7 mouse cellular contexts compared by ENCODE assay signal in genomic region chr6:21984990-21985731, GRCm38 (mm10). TPM values are rescaled to one million over a fixed set of nuclear protein-coding genes. Genes with fewer than 3 reads are reported as not detected.
DNase-seq lines count a peak whose midpoint lies in the region; ATAC-seq and TF ChIP-seq lines count a peak whose summit lies in the region.

No protein-coding gene starts in this region.

- peak overlapping the region; percentile 81 for H3K9ac ChIP-seq in embryonic facial prominence, embryonic 13.5 days
- peak overlapping the region; percentile 72 for H3K9ac ChIP-seq in heart, embryonic 14.5 days (ENCODE audit: low read length)
- peak overlapping the region; percentile 56 for H3K9ac ChIP-seq in liver, postnatal 0 days (replicated peaks)
- peak overlapping the region; percentile 63 for H3K9ac ChIP-seq in neural tube, embryonic 13.5 days

- H3K27ac ChIP-seq in embryonic facial prominence, embryonic 13.5 days, result peak overlapping the region; percentile 89
- H3K27ac ChIP-seq in heart, embryonic 14.5 days (replicated peaks in 1 of 2; ENCODE audit: control insufficient read depth in 1 of 2, insufficient read depth in 1 of 2, low read depth in 2 of 2, low read length in 2 of 2), result peak overlapping the region in 1 of 2 experiments; percentile 6; a peak in 2 of 4 replicates
- peak overlapping the region; percentile 87 for H3K27ac ChIP-seq in liver, postnatal 0 days (ENCODE audit: low read depth)
- no peak overlapping the region for H3K27ac ChIP-seq in neural tube, embryonic 13.5 days (replicated peaks)

- peak overlapping the region; percentile 59 for H3K4me3 ChIP-seq in embryonic facial prominence, embryonic 13.5 days
- H3K4me3 ChIP-seq in heart, embryonic 14.5 days (ENCODE audit: control insufficient read depth in 1 of 2, insufficient read depth in 1 of 2, low read depth in 1 of 2, low read length in 2 of 2), result peak overlapping the region; percentile 40 to 62
- H3K4me3 ChIP-seq in liver, postnatal 0 days (ENCODE audit: low read depth, low read length), result peak overlapping the region; percentile 54
- H3K4me3 ChIP-seq in neural tube, embryonic 13.5 days, result peak overlapping the region; percentile 44

- 3% methylated on average over 16 of the region's 16 CpGs for WGBS in embryonic facial prominence, embryonic 13.5 days
- WGBS in heart, embryonic 14.5 days, result 6% methylated on average over 16 of the region's 16 CpGs
- WGBS in liver, postnatal 0 days (ENCODE audit: insufficient replicate concordance), result 8% methylated on average over 16 of the region's 16 CpGs
- WGBS in neural tube, embryonic 13.5 days, result 11% methylated on average over 16 of the region's 16 CpGs

- peak; percentile 90 for DNase-seq in ES-CJ7 (ENCODE audit: low read depth, low spot score)
- peak; percentile 40 to 67 for DNase-seq in adrenal gland, adult 18-20 months (ENCODE audit: low spot score in 2 of 2)
- peak; percentile 77 for DNase-seq in kidney, postnatal 10 days
- peak; percentile 41 for DNase-seq in liver, postnatal 0 days

- H3K27me3 ChIP-seq in embryonic facial prominence, embryonic 13.5 days, result no peaks in the 10 kb centered on the region
- no peaks in the 10 kb centered on the region for H3K27me3 ChIP-seq in heart, embryonic 14.5 days (ENCODE audit: control insufficient read depth, insufficient read depth, low read length)
- H3K27me3 ChIP-seq in liver, postnatal 0 days (ENCODE audit: insufficient read depth, low read length), result 0 out of 2 replicates have a peak, but pooled peaks cover 4% of the 10 kb centered on the region
- H3K27me3 ChIP-seq in neural tube, embryonic 13.5 days, result peaks cover 34% of the 10 kb centered on the region

- no peaks in the 10 kb centered on the region for H3K36me3 ChIP-seq in embryonic facial prominence, embryonic 13.5 days
- H3K36me3 ChIP-seq in heart, embryonic 14.5 days (ENCODE audit: control insufficient read depth, insufficient read depth, low read length), result no peaks in the 10 kb centered on the region
- no peaks in the 10 kb centered on the region for H3K36me3 ChIP-seq in liver, postnatal 0 days (replicated peaks; ENCODE audit: insufficient read depth, low read length)
- no peaks in the 10 kb centered on the region for H3K36me3 ChIP-seq in neural tube, embryonic 13.5 days

- no peaks in the 10 kb centered on the region for H3K9me3 ChIP-seq in embryonic facial prominence, embryonic 13.5 days
- no peaks in the 10 kb centered on the region for H3K9me3 ChIP-seq in heart, embryonic 14.5 days (ENCODE audit: control insufficient read depth, low read length)
- H3K9me3 ChIP-seq in liver, postnatal 0 days (ENCODE audit: low read length), result no peaks in the 10 kb centered on the region
- H3K9me3 ChIP-seq in neural tube, embryonic 13.5 days, result no peaks in the 10 kb centered on the region

- H3K4me2 ChIP-seq in embryonic facial prominence, embryonic 13.5 days, result peak overlapping the region; percentile 83
- H3K4me2 ChIP-seq in heart, embryonic 14.5 days (ENCODE audit: low read length), result peak overlapping the region; percentile 84
- H3K4me2 ChIP-seq in liver, postnatal 0 days (ENCODE audit: low read depth, low read length), result peak overlapping the region; percentile 73
- peak overlapping the region; percentile 87 for H3K4me2 ChIP-seq in neural tube, embryonic 13.5 days

- TF ChIP-seq EP300 in liver, postnatal 0 days (IDR thresholded peaks at IDR 0.05; ENCODE audit: low read depth), result no peak

- TF ChIP-seq CTCF in liver, postnatal 0 days (IDR thresholded peaks at IDR 0.05; ENCODE audit: low read depth), result peak; percentile 77

- ATAC-seq in embryonic facial prominence, embryonic 13.5 days (ENCODE audit: insufficient number of reproducible peaks, insufficient read depth, low FRiP score, low TSS enrichment, low read depth), result no peak
- ATAC-seq in heart, embryonic 14.5 days (ENCODE audit: insufficient number of reproducible peaks, insufficient read depth, low FRiP score, low read depth), result no peak
- peak; percentile 80 for ATAC-seq in liver, postnatal 0 days
- peak; percentile 72; the same call in 1 of the 2 replicates for ATAC-seq in neural tube, embryonic 13.5 days (ENCODE audit: low read depth)

- no peaks in the 10 kb centered on the region; the same call in 1 of the 2 replicates for H3K4me1 ChIP-seq in embryonic facial prominence, embryonic 13.5 days
- no peaks in the 10 kb centered on the region; a peak in 1 of 4 replicates for H3K4me1 ChIP-seq in heart, embryonic 14.5 days (ENCODE audit: control insufficient read depth in 2 of 2, insufficient read depth in 2 of 2, low read length in 2 of 2)
- peaks cover 4% of the 10 kb centered on the region; the same call in 1 of the 2 replicates for H3K4me1 ChIP-seq in liver, postnatal 0 days (ENCODE audit: insufficient read depth)
- H3K4me1 ChIP-seq in neural tube, embryonic 13.5 days (replicated peaks), result peaks cover 18% of the 10 kb centered on the region

RNA-seq across cellular contexts. Expression of gene Cped1, which starts 0.6 kb away (rescaled TPM):
- total RNA-seq in adrenal gland, adult 18-20 months (2021), result 10 to 100 TPM; 43.9 to 50.3 TPM
- polyA plus RNA-seq in embryonic facial prominence, embryonic 13.5 days (2015; fragmentation: Nextera tagmentation; extraction: Ambion mirVana), result 42.6 and 43.4 TPM in 2 replicates
- polyA plus RNA-seq in heart, embryonic 14.5 days (2014; fragmentation: Nextera tagmentation; extraction: Ambion mirVana), result 5.5 and 6.9 TPM in 2 replicates
- 8.2 and 8.9 TPM in 2 replicates for polyA plus RNA-seq in liver, postnatal 0 days (2015; fragmentation: Nextera tagmentation; extraction: Ambion mirVana)
- 3.6 and 3.9 TPM in 2 replicates for polyA plus RNA-seq in neural tube, embryonic 13.5 days (2015; fragmentation: Nextera tagmentation; extraction: Ambion mirVana)

RNA-seq across cellular contexts. Expression of gene Ing3, which starts 35.8 kb away (rescaled TPM):
- total RNA-seq in adrenal gland, adult 18-20 months (2021), result 10 to 100 TPM; 22.8 to 23.0 TPM
- 60.6 and 67.0 TPM in 2 replicates for polyA plus RNA-seq in embryonic facial prominence, embryonic 13.5 days (2015; fragmentation: Nextera tagmentation; extraction: Ambion mirVana)
- polyA plus RNA-seq in heart, embryonic 14.5 days (2014; fragmentation: Nextera tagmentation; extraction: Ambion mirVana), result 30.6 and 31.9 TPM in 2 replicates
- 12.0 and 15.0 TPM in 2 replicates for polyA plus RNA-seq in liver, postnatal 0 days (2015; fragmentation: Nextera tagmentation; extraction: Ambion mirVana)
- polyA plus RNA-seq in neural tube, embryonic 13.5 days (2015; fragmentation: Nextera tagmentation; extraction: Ambion mirVana), result 46.4 and 48.1 TPM in 2 replicates

Comparison
In these comparisons a context has a peak if more than half of its experiments do, and no peak if none do; other contexts are left out.
1. ATAC-seq: peak in liver, postnatal 0 days (single experiment) and neural tube, embryonic 13.5 days (single experiment); none in embryonic facial prominence, embryonic 13.5 days (single experiment) and heart, embryonic 14.5 days (single experiment).
2. Peak in every context shown above with its lines, with median percentiles within 50 percentile points of each other: DNase-seq, H3K4me2 ChIP-seq, H3K4me3 ChIP-seq and H3K9ac ChIP-seq.